Mouse (Mus musculus): ENCODE measurements around the gene Eml2.

The Eml2 gene

DNA sequence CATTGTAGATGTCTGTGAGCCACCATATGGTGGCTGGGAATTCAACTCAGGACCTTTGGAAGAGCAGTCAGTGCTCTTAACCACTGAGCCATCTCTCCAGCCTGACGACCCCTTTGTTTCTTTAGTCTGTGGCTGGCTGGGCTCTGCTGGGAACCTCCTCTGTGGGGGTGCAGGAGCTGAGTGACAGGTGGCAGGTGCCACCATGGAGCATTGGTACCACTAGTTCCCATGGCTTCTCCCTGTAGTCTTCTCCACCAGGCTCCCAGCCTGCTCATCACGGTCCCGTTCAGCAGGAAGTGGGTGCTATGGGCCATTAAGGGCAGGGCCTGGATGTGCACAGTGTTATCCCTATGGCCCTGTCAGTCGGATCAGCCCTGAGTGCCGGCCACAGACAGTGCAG lies 58.4 kb downstream of the Eml2 start:
- DNase-seq: no peak

DNA sequence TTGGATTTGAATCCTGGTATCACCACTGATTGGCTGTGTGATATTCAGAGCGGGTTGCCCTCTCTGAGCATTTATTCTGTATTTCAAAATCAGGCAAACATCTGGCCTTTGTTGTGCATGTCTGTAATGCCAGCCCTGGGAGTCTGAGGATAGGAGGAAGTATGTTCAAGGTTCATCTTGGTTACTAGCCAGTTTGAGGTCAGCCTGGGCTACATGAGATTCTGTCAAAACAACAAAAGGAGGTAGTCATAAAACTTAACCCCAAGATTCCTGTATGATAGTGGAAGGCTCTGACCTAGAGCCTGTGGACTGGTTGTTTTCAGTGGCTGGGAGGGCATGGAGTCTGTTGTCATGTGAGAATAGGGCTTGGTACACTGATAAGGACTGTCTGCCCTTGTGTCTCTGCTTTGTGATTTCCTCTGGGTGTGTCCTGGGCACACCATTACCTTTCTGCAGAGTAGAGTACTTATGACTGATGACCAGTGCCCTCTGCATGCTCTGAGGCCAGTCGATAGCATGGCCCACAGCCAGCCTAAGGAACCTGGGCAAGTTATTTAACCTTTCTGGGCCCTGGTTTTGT lies 59.0 kb downstream of the Eml2 start:
- no peak for DNase-seq

DNA sequence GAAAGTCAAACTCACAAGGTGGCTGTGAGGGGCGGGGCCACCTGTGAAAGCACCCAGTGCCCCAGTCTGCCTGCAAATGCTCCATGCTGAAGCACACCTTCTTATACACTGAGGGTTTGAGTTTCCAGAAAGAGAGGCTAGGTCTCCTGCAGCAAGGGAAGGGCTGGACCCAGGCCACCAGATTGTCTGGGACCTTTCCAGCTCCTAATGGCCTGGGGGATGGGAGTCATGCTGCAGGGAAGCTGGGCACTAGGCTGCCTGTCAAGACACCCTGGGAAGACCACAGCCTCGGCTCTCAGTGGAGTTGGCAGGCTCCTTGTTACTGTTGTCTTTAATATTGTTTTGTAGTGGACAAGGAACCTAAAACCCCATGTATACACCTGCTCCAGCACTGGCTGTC lies 60.2 kb downstream of the Eml2 start:
- DNase-seq: peak in 1 of 2 experiments; percentile 27

- peak in 1 of 2 experiments; percentile 44 for DNase-seq
Measured at GRCm38 (mm10) chr7:19238344-19238743, 62.1 kb downstream of the Eml2 start.

DNA sequence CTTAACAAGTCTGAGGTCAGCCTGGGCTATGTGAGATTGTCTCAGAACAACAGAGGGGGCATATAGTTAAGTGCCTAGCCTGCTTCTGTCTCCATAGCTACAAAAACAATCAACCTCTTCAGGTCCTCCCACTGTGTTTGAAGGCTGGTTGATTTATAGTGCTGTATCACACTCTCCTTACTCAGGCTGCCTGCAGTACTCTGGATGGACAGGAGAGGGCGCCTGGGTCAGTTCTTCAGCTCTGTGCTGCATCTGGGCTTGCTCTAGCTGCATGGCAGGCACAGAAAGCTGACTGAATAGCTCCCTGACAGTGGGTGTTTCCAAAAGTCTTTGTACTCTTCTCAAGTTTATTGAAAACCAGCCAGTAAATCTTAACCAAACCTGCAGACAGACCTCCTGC lies 63.2 kb downstream of the Eml2 start:
- peak; percentile 87 to 91 for DNase-seq

GRCm38 (mm10) chr7:19239986-19240385 lies 63.8 kb downstream of the Eml2 start:
- DNase-seq: no peak

- DNase-seq: no peak
Measured at GRCm38 (mm10) chr7:19240905-19241463, 64.8 kb downstream of the Eml2 start.

GRCm38 (mm10) chr7:19242005-19242404 lies 65.8 kb downstream of the Eml2 start:
- no peak for DNase-seq

DNA sequence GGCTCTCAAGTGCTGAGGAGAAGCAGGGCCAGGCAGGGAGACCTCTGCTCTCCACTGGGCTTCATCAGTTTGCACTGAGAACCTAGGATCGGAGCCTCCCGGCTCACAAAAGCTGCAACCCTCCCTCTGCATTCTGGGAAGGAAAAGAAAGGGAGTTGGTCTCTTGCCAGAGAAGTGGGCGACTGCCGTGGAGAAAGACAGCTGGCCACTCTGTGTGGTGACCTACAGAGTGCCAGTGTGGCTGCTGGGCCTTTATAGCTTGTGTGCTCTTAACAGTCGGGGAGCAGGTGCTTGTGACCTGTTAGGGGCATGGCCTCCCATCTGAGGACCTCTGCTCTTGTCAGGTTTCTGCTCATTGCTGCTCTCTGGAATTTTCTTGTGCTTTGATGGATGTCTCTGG lies 67.6 kb downstream of the Eml2 start:
- no peak for DNase-seq

GRCm38 (mm10) chr7:19245083-19245482 lies 68.9 kb downstream of the Eml2 start:
- no peak for DNase-seq

DNA sequence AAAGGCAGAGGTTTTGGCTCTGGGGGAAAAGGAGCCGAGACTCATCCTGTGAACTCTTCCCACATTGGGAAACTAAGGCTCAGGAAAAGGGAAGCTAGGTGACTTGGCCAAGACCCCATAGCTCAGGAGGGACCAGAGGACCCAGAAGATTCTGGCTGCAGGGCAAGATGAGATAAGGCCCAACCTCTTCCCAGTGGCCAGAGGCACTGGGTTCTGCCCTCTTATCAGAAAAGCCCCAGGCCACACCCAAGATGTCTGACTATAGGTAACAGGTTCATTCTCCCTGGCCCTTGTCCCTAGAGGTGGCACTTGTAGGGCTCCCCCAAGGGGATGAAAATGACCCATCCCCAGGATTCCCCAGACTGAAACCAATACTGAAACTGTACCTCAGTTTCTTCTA lies 70.6 kb downstream of the Eml2 start:
- DNase-seq: no peak

DNA sequence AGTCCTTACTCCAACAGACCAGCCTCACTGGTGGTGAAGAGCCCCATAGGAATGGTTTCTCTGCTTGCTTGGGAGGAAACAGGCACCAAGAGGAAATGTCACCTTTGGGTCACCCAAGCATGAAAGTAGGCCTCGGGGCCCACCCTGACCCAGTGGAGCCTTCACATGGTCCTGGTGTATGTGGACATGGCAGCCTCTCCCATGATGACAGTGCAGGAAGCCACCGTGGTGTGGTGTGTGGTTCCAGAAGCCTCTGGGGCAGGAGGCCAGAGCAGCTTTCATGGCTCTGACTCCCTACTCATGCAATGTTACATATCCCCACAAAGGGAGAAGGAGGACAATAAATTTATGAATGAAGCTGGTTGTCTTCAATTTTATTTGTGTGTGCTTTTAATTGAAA lies 71.3 kb downstream of the Eml2 start:
- no peak for DNase-seq

DNA sequence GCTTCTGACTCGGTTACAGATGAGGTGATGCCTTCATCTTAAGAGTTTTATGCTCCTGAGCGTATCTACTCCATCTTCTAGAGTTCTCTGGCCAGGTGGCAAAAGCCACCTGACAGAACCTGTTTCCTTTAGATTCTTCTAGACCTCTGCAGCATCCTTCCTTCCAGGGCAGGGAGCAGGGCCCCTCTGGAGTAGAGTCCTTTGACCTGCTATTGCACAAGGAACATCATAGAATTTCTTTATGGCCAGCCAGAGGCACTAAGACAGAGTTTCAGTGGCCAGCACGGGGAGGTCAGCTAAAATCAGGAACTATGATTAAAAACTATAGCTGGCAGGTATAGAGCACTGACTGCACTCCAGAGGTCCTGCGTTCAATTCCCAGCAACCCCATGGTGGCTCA lies 75.9 kb downstream of the Eml2 start:
- no peak for DNase-seq

DNA sequence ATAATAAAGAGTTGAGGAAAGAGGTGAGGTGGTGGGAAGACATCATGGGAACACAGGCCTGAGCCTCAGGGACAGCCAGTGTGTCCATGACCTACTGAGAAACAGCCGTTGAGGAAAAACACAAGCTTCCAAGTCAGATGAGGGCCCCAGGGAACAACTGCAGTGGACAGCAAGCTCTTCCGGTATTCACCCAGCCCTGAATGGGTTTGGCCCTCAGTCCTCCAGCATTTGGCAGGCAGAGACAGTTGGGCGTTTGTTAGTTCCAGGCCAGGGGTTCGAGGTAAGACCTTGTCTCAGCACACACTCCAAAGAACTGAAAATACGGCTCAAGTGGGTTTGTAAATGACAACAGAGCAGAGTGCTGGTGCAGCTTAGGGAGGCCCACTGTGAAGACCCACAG lies 77.2 kb downstream of the Eml2 start:
- DNase-seq: no peak

- no peak for DNase-seq
Measured at GRCm38 (mm10) chr7:19255395-19255794, 79.2 kb downstream of the Eml2 start.

Data from lung, postnatal 4 days (tissue).